Mouse (Mus musculus): ENCODE measurements at regions not wholly inside any gene's neighbourhood (a gene's known extent, or its start where the extent isn't known, plus 50 kb on each side); places are given as distances from the start of the nearest gene placed in this dataset.

GRCm38 (mm10) chr4:83990126-83990989, 465.0 kb downstream of the Ccdc171 start:
- 63% methylated on average over 13 of the region's 13 CpGs for WGBS (ENCODE audit: insufficient replicate concordance)

GRCm38 (mm10) chr4:83991195-83991594, 465.9 kb downstream of the Ccdc171 start:
- H3K9ac ChIP-seq (replicated peaks), result no peak overlapping the region
- H3K4me2 ChIP-seq (ENCODE audit: low read depth, low read length), result no peak overlapping the region
- no peaks in the 10 kb centered on the region for H3K27me3 ChIP-seq (ENCODE audit: insufficient read depth, low read length)
- no peaks in the 10 kb centered on the region for H3K9me3 ChIP-seq (ENCODE audit: low read length)
- no peaks in the 10 kb centered on the region for H3K36me3 ChIP-seq (replicated peaks; ENCODE audit: insufficient read depth, low read length)
- TF ChIP-seq CTCF (IDR thresholded peaks at IDR 0.05; ENCODE audit: low read depth), result no peak
- no peak for TF ChIP-seq EP300 (IDR thresholded peaks at IDR 0.05; ENCODE audit: low read depth)
- no peak overlapping the region for H3K4me3 ChIP-seq (ENCODE audit: low read depth, low read length)
- no peak overlapping the region for H3K27ac ChIP-seq (ENCODE audit: low read depth)
- H3K4me1 ChIP-seq (ENCODE audit: insufficient read depth), result no peaks in the 10 kb centered on the region
- no peak for ATAC-seq
- no peak for DNase-seq
- WGBS (ENCODE audit: insufficient replicate concordance), result 31% methylated on average over 4 of the region's 4 CpGs

More at GRCm38 (mm10) chr4:83990126-83990989, 465.0 kb downstream of the Ccdc171 start:
- no peak for TF ChIP-seq CTCF (IDR thresholded peaks at IDR 0.05; ENCODE audit: low read depth)
- TF ChIP-seq EP300 (IDR thresholded peaks at IDR 0.05; ENCODE audit: low read depth), result no peak
- Histone ChIP-seq H3K9me3 (ENCODE audit: low read length) (no peaks in the 10 kb centered on the region), H3K36me3 (replicated peaks; ENCODE audit: insufficient read depth, low read length) (no peaks in the 10 kb centered on the region), H3K27me3 (ENCODE audit: insufficient read depth, low read length) (no peaks in the 10 kb centered on the region), H3K4me1 (ENCODE audit: insufficient read depth) (no peaks in the 10 kb centered on the region), H3K4me3 (ENCODE audit: low read depth, low read length) (no peak overlapping the region), H3K27ac (ENCODE audit: low read depth) (no peak overlapping the region), H3K4me2 (ENCODE audit: low read depth, low read length) (no peak overlapping the region), H3K9ac (replicated peaks) (no peak overlapping the region)
- no peak for DNase-seq
- no peak for ATAC-seq

- H3K4me2 ChIP-seq (ENCODE audit: low read depth, low read length), result no peak overlapping the region
- no peaks in the 10 kb centered on the region for H3K27me3 ChIP-seq (ENCODE audit: insufficient read depth, low read length)
- DNase-seq (no peak), ATAC-seq (no peak)
- no peaks in the 10 kb centered on the region for H3K4me1 ChIP-seq (ENCODE audit: insufficient read depth)
- no peaks in the 10 kb centered on the region for H3K36me3 ChIP-seq (replicated peaks; ENCODE audit: insufficient read depth, low read length)
- H3K9ac ChIP-seq (replicated peaks), result no peak overlapping the region
- no peak overlapping the region for H3K4me3 ChIP-seq (ENCODE audit: low read depth, low read length)
- H3K27ac ChIP-seq (ENCODE audit: low read depth), result no peak overlapping the region
- no peaks in the 10 kb centered on the region for H3K9me3 ChIP-seq (ENCODE audit: low read length)
- no peak for TF ChIP-seq CTCF (IDR thresholded peaks at IDR 0.05; ENCODE audit: low read depth)
- no peak for TF ChIP-seq EP300 (IDR thresholded peaks at IDR 0.05; ENCODE audit: low read depth)
- WGBS (ENCODE audit: insufficient replicate concordance), result 53% methylated on average over 4 of the region's 4 CpGs
Measured at GRCm38 (mm10) chr4:83997079-83997478, 471.7 kb downstream of the Ccdc171 start.

GRCm38 (mm10) chr4:84001645-84002044, 476.3 kb downstream of the Ccdc171 start:
- no peak for ATAC-seq
- no peak overlapping the region for H3K9ac ChIP-seq (replicated peaks)
- H3K27me3 ChIP-seq (ENCODE audit: insufficient read depth, low read length), result no peaks in the 10 kb centered on the region
- H3K27ac ChIP-seq (ENCODE audit: low read depth), result no peak overlapping the region
- no peak overlapping the region for H3K4me3 ChIP-seq (ENCODE audit: low read depth, low read length)
- no peaks in the 10 kb centered on the region for H3K36me3 ChIP-seq (replicated peaks; ENCODE audit: insufficient read depth, low read length)
- no peaks in the 10 kb centered on the region for H3K9me3 ChIP-seq (ENCODE audit: low read length)
- TF ChIP-seq CTCF (IDR thresholded peaks at IDR 0.05; ENCODE audit: low read depth), result no peak
- no peak for TF ChIP-seq EP300 (IDR thresholded peaks at IDR 0.05; ENCODE audit: low read depth)
- 86% methylated on average over 7 of the region's 7 CpGs for WGBS (ENCODE audit: insufficient replicate concordance)
- H3K4me1 ChIP-seq (ENCODE audit: insufficient read depth), result no peaks in the 10 kb centered on the region
- no peak for DNase-seq
- H3K4me2 ChIP-seq (ENCODE audit: low read depth, low read length), result no peak overlapping the region

GRCm38 (mm10) chr4:84004055-84004778, 478.9 kb downstream of the Ccdc171 start:
- no peaks in the 10 kb centered on the region for H3K27me3 ChIP-seq (ENCODE audit: insufficient read depth, low read length)
- no peak overlapping the region for H3K4me3 ChIP-seq (ENCODE audit: low read depth, low read length)
- DNase-seq (no peak), ATAC-seq (no peak)
- H3K36me3 ChIP-seq (replicated peaks; ENCODE audit: insufficient read depth, low read length), result no peaks in the 10 kb centered on the region
- H3K4me2 ChIP-seq (ENCODE audit: low read depth, low read length), result no peak overlapping the region
- no peak overlapping the region for H3K9ac ChIP-seq (replicated peaks)
- no peaks in the 10 kb centered on the region for H3K4me1 ChIP-seq (ENCODE audit: insufficient read depth)
- 79% methylated on average over 7 of the region's 7 CpGs for WGBS (ENCODE audit: insufficient replicate concordance)
- TF ChIP-seq CTCF (IDR thresholded peaks at IDR 0.05; ENCODE audit: low read depth) (no peak), EP300 (IDR thresholded peaks at IDR 0.05; ENCODE audit: low read depth) (no peak)
- no peak overlapping the region for H3K27ac ChIP-seq (ENCODE audit: low read depth)
- H3K9me3 ChIP-seq (ENCODE audit: low read length), result no peaks in the 10 kb centered on the region

DNA sequence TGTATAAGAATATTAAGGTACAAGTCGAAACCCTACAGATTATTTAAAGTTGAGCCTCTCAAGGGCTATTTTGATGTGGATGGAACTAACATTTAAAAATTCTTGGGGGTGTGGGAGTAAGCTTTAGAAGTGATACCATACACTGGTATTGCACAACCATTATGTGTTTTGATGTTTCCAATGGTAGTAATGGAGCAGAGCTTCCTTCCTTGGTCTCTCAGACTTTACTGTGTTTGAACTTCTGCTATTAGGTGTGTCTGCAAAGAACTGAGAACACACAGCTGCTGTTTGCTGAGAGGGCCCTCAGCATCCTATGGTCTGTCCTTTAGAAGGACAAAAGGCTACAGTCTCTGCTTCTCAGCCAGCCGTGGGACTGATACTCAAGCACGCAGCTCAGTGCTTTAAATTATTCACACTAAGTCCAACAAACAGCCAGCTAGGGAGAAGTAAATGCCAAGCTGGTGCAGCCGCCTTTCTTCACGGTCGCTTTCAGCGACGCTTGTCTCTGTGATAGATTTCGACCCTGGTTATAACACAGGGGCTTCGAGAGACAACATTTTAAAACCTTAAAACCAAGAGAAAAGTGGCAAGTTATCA, 479.5 kb downstream of the Ccdc171 start:
- no peak for DNase-seq
- WGBS (ENCODE audit: insufficient replicate concordance), result 78% methylated on average over 10 of the region's 10 CpGs
- no peak overlapping the region for H3K4me2 ChIP-seq (ENCODE audit: low read depth, low read length)
- ATAC-seq, result no peak
- H3K9me3 ChIP-seq (ENCODE audit: low read length), result no peaks in the 10 kb centered on the region
- TF ChIP-seq CTCF (IDR thresholded peaks at IDR 0.05; ENCODE audit: low read depth), result no peak
- TF ChIP-seq EP300 (IDR thresholded peaks at IDR 0.05; ENCODE audit: low read depth), result no peak
- H3K4me1 ChIP-seq (ENCODE audit: insufficient read depth), result no peaks in the 10 kb centered on the region
- no peak overlapping the region for H3K27ac ChIP-seq (ENCODE audit: low read depth)
- H3K9ac ChIP-seq (replicated peaks), result no peak overlapping the region
- H3K36me3 ChIP-seq (replicated peaks; ENCODE audit: insufficient read depth, low read length), result no peaks in the 10 kb centered on the region
- no peaks in the 10 kb centered on the region for H3K27me3 ChIP-seq (ENCODE audit: insufficient read depth, low read length)
- H3K4me3 ChIP-seq (ENCODE audit: low read depth, low read length), result no peak overlapping the region

Measured in liver, postnatal 0 days (tissue).